Mouse (Mus musculus): ENCODE measurements around the gene Naa15. TPM values are rescaled to one million over a fixed set of nuclear protein-coding genes. Genes with fewer than 3 reads are reported as not detected.
"Not testable (repeated sequence)": the region's sequence is repeated elsewhere in the genome, so short reads cannot be mapped to it uniquely, and the experiment has no call there.

Gene Naa15
- polyA plus RNA-seq, 2 experiments = 12.9 to 13.3 TPM

GRCm38 (mm10) chr3:51387868-51388381 lies 27.0 kb upstream of the Naa15 start:
- Histone ChIP-seq H3K4me2 (ENCODE audit: low read depth) (peak overlapping the region; percentile 70), H3K27ac (no peak overlapping the region), H3K9ac (replicated peaks) (peak overlapping the region; percentile 34; the same call in 1 of the 2 replicates), H3K9me3 (ENCODE audit: control insufficient read depth, low read length) (no peaks in the 10 kb centered on the region), H3K4me3 (ENCODE audit: insufficient read depth in 1 of 2, low read depth in 2 of 2, low read length in 2 of 2) (peak overlapping the region; percentile 25 to 29; a peak in 3 of 4 replicates), H3K36me3 (replicated peaks; ENCODE audit: control insufficient read depth, insufficient read depth, low read depth) (no peaks in the 10 kb centered on the region), H3K27me3 (ENCODE audit: control insufficient read depth, insufficient read depth, low read length) (no peaks in the 10 kb centered on the region), H3K4me1 (replicated peaks; ENCODE audit: control insufficient read depth in 2 of 2, insufficient read depth in 2 of 2, low read length in 1 of 2) (peaks cover 23 to 31% of the 10 kb centered on the region in 2 experiments)
- TF ChIP-seq EP300 (IDR thresholded peaks at IDR 0.05; ENCODE audit: low read depth) (no peak), CTCF (IDR thresholded peaks at IDR 0.05; ENCODE audit: low read depth) (no peak)
- DNase-seq (ENCODE audit: low read depth in 3 of 3, low spot score in 3 of 3) = no peak
- 53% methylated on average over 8 of the region's 8 CpGs for WGBS (ENCODE audit: insufficient replicate concordance)
- no peak; the same call in 1 of the 2 replicates for ATAC-seq (ENCODE audit: insufficient read depth)

- peak; percentile 98 for ATAC-seq (ENCODE audit: insufficient read depth)
- Histone ChIP-seq H3K27ac (peak overlapping the region; percentile 29), H3K4me3 (ENCODE audit: insufficient read depth in 1 of 2, low read depth in 2 of 2, low read length in 2 of 2) (peak overlapping the region; percentile 44 to 49)
Measured at GRCm38 (mm10) chr3:51388904-51389303, 26.0 kb upstream of the Naa15 start.

GRCm38 (mm10) chr3:51391095-51391494 lies 23.9 kb upstream of the Naa15 start:
- peaks cover 24 to 28% of the 10 kb centered on the region in 2 experiments for H3K4me1 ChIP-seq (replicated peaks; ENCODE audit: control insufficient read depth in 2 of 2, insufficient read depth in 2 of 2, low read length in 1 of 2)
- DNase-seq (ENCODE audit: low read depth in 3 of 3, low spot score in 3 of 3) = no peak
- 72% methylated on average over 5 of the region's 5 CpGs for WGBS (ENCODE audit: insufficient replicate concordance)
- ATAC-seq (ENCODE audit: insufficient read depth) = no peak
- no peak overlapping the region for H3K4me3 ChIP-seq (ENCODE audit: insufficient read depth in 1 of 2, low read depth in 2 of 2, low read length in 2 of 2)
- no peak overlapping the region for H3K9ac ChIP-seq (replicated peaks)
- H3K9me3 ChIP-seq (ENCODE audit: control insufficient read depth, low read length) = no peaks in the 10 kb centered on the region
- H3K4me2 ChIP-seq (ENCODE audit: low read depth) = no peak overlapping the region
- no peak overlapping the region for H3K27ac ChIP-seq
- no peaks in the 10 kb centered on the region for H3K36me3 ChIP-seq (replicated peaks; ENCODE audit: control insufficient read depth, insufficient read depth, low read depth)
- H3K27me3 ChIP-seq (ENCODE audit: control insufficient read depth, insufficient read depth, low read length) = peaks cover 6% of the 10 kb centered on the region
- no peak for TF ChIP-seq EP300 (IDR thresholded peaks at IDR 0.05; ENCODE audit: low read depth)
- TF ChIP-seq CTCF (IDR thresholded peaks at IDR 0.05; ENCODE audit: low read depth) = no peak

More at GRCm38 (mm10) chr3:51388904-51389303, 26.0 kb upstream of the Naa15 start:
- H3K4me1 ChIP-seq (replicated peaks; ENCODE audit: control insufficient read depth in 2 of 2, insufficient read depth in 2 of 2, low read length in 1 of 2) = peaks cover 23 to 31% of the 10 kb centered on the region in 2 experiments
- WGBS (ENCODE audit: insufficient replicate concordance) = 2% methylated on average over 13 of the region's 13 CpGs
- TF ChIP-seq CTCF (IDR thresholded peaks at IDR 0.05; ENCODE audit: low read depth) (peak; percentile 52), EP300 (IDR thresholded peaks at IDR 0.05; ENCODE audit: low read depth) (peak; percentile 93)
- H3K4me2 ChIP-seq (ENCODE audit: low read depth) = peak overlapping the region; percentile 70
- no peaks in the 10 kb centered on the region for H3K9me3 ChIP-seq (ENCODE audit: control insufficient read depth, low read length)
- peak overlapping the region; percentile 15; the same call in 1 of the 2 replicates for H3K9ac ChIP-seq (replicated peaks)
- no peaks in the 10 kb centered on the region for H3K27me3 ChIP-seq (ENCODE audit: control insufficient read depth, insufficient read depth, low read length)
- H3K36me3 ChIP-seq (replicated peaks; ENCODE audit: control insufficient read depth, insufficient read depth, low read depth) = no peaks in the 10 kb centered on the region
- peak; percentile 67 to 77 (median 69) for DNase-seq (ENCODE audit: low read depth in 3 of 3, low spot score in 3 of 3)

DNA sequence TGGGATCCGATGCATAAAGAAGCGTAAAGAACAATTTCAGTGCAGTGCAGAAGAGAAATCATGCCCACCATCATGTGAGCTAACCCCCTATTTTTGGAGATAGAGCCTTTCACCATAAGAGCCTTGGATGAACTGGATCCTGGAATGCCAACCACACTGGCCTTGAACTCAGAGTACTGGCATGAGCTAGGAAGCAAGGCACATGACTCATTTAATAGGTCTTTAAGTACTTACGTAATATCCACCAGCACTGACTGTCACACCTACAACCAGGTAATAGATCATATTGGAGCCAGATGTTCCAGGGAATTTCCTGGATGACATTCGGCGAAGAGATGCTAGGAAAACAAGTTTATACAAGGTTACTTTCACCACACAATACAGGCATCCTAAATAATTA lies 23.4 kb upstream of the Naa15 start:
- Histone ChIP-seq H3K27me3 (ENCODE audit: control insufficient read depth, insufficient read depth, low read length) (peaks cover 9% of the 10 kb centered on the region), H3K4me3 (ENCODE audit: insufficient read depth in 1 of 2, low read depth in 2 of 2, low read length in 2 of 2) (no peak overlapping the region), H3K27ac (no peak overlapping the region), H3K4me1 (replicated peaks; ENCODE audit: control insufficient read depth in 2 of 2, insufficient read depth in 2 of 2, low read length in 1 of 2) (peaks cover 26 to 28% of the 10 kb centered on the region in 2 experiments), H3K9ac (replicated peaks) (no peak overlapping the region), H3K36me3 (replicated peaks; ENCODE audit: control insufficient read depth, insufficient read depth, low read depth) (no peaks in the 10 kb centered on the region), H3K9me3 (ENCODE audit: control insufficient read depth, low read length) (no peaks in the 10 kb centered on the region), H3K4me2 (ENCODE audit: low read depth) (no peak overlapping the region)
- TF ChIP-seq EP300 (IDR thresholded peaks at IDR 0.05; ENCODE audit: low read depth) (no peak), CTCF (IDR thresholded peaks at IDR 0.05; ENCODE audit: low read depth) (no peak)
- DNase-seq (ENCODE audit: low read depth in 3 of 3, low spot score in 3 of 3) = no peak
- ATAC-seq (ENCODE audit: insufficient read depth) = no peak
- 81% methylated on average over 5 of the region's 5 CpGs for WGBS (ENCODE audit: insufficient replicate concordance)

DNA sequence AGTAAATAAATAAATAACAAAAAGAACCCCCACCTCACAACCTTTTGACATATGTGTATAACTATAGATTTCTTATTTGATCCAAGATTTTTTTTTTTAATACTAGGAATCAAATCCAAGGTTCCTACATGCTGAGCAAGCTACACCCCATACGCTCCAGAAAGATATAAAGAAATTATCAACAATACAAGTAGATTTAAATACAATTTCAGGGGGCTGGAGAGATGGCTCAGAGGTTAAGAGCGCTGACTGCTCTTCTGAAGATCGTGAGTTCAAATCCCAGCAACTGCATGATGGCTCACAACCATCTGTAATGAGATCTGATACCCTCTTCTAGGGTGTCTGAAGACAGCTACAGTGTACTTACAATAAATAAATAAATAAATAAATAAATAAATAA lies 21.9 kb upstream of the Naa15 start:
- not testable (repeated sequence) for H3K9ac ChIP-seq (replicated peaks); H3K27ac ChIP-seq; H3K4me2 ChIP-seq (ENCODE audit: low read depth); H3K9me3 ChIP-seq (ENCODE audit: control insufficient read depth, low read length); H3K4me3 ChIP-seq (ENCODE audit: insufficient read depth in 1 of 2, low read depth in 2 of 2, low read length in 2 of 2); DNase-seq (ENCODE audit: low read depth in 3 of 3, low spot score in 3 of 3); H3K36me3 ChIP-seq (replicated peaks; ENCODE audit: control insufficient read depth, insufficient read depth, low read depth); ATAC-seq (ENCODE audit: insufficient read depth)
- peaks cover 15 to 21% of the 10 kb centered on the region in 2 experiments for H3K4me1 ChIP-seq (replicated peaks; ENCODE audit: control insufficient read depth in 2 of 2, insufficient read depth in 2 of 2, low read length in 1 of 2)
- H3K27me3 ChIP-seq (ENCODE audit: control insufficient read depth, insufficient read depth, low read length) = peaks cover 11% of the 10 kb centered on the region
- WGBS (ENCODE audit: insufficient replicate concordance) = 80% methylated on average over 3 of the region's 3 CpGs

Measured in liver, embryonic 14.5 days (tissue).